Mouse (Mus musculus): Measurements from ENCODE around the gene Morn4.

Morn4 gene

DNA sequence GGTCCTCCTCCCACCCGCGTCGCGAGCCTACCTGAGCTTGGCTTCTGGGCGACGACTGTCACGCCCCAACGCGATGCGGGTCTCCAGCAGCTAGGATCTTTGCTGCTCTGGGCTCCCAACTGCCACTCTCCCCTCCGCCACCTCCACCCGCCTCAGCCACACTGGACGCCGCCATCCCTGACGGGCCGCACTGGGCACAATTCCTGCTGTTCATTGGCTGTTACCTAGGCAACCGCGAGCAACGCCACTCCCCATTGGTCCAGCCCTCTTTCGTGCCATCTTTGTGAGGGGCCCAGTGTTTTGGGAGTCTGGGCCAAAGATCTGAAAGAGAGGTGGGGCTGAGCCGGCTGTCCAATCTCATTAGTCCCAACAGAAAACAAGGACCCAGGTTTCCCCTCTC is at the start of gene Morn4:
Gene Morn4, minus strand, starts transcription at position 192 of the 400 bp plus-strand sequence.
- DNase-seq (ENCODE audit: low spot score) = peak; percentile 82

GRCm38 (mm10) chr19:42135070-42135469 is 48.9 kb upstream of the Morn4 start:
- DNase-seq (ENCODE audit: low spot score) = no peak

GRCm38 (mm10) chr19:42131101-42131500 is 44.9 kb upstream of the Morn4 start:
- DNase-seq (ENCODE audit: low spot score) = peak; percentile 26

DNA sequence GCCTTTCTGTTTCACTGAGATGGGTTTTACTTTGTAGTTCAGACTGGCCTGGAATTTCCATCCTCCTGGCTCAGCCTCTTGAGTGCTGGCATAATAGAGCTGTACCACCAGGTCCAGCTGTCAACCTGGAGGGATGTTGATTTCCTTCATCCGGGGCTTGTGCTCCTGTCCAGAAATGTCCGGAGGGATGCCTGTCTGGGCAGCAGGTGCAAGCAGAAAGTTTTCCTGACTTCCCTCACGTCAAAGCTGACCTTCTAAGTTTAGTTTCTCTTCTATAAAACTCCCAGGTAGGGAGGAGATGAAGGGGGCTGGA is 44.1 kb upstream of the Morn4 start:
- DNase-seq (ENCODE audit: low spot score) = no peak

GRCm38 (mm10) chr19:42129509-42130293 is 43.5 kb upstream of the Morn4 start:
- DNase-seq (ENCODE audit: low spot score) = no peak

DNA sequence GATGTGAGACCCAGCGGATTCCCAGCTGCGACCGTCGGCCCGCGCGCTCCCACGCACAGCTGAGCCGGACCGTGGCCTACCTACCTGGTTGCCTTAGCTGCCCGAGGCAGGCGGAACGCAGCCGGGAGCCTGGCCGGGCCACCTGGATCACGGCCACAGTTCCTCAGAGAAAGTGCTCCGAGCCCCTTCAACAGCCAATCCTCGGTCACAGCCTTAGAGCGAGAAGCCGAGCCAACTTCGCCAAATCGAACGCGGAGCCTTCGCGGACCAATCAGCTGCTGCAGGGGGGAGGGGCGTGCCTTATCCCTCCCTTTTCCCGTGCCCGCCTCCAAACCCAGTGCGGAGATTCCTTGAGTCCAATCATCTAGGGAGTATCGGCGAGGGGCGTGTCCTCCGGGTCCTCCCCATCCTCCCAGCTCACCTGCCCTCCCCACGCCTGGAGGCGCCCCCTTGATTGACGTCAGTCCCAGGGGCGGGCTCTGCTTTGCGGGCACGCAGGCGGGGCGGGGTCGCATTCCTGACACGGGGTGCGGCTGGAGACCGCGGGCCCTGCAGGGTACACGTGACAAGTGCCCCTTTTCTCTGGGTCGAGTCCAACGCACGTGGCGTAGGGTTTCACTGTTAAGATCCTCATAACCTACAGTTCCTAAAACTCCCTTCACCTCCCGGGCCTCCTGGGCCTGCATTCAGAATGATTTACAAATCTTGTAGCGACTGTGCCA is 42.8 kb upstream of the Morn4 start, which contains the start of gene Avpi1:
Gene Avpi1, minus strand, starts transcription at position 273 of the 722 bp plus-strand sequence.
- peak; percentile 99 for DNase-seq (ENCODE audit: low spot score)

GRCm38 (mm10) chr19:42128052-42128740 is 42.0 kb upstream of the Morn4 start:
- DNase-seq (ENCODE audit: low spot score) = peak; percentile 31

DNA sequence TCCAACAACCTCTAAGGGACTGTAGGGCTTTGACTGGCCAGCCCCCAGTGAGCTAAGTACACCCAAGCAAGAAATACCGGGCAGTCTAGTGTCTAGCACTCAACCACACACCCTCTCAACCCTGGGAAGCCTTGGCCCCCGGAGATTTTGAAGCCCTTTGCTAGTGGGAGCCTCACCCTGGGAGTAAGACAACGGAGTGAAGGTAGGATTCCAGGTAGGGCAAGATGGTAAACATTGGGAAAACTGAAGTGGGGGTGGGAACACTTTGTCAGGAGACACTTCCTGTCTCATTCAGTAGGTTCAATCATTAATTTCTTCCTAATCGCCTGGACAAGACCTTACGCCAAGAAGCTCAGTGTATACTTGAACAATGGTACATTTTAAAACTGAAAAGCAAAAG is 40.9 kb upstream of the Morn4 start:
- no peak for DNase-seq (ENCODE audit: low spot score)

GRCm38 (mm10) chr19:42126219-42126605 is 40.1 kb upstream of the Morn4 start:
- DNase-seq (ENCODE audit: low spot score) = no peak

GRCm38 (mm10) chr19:42125501-42126218 is 39.5 kb upstream of the Morn4 start:
- no peak for DNase-seq (ENCODE audit: low spot score)

DNA sequence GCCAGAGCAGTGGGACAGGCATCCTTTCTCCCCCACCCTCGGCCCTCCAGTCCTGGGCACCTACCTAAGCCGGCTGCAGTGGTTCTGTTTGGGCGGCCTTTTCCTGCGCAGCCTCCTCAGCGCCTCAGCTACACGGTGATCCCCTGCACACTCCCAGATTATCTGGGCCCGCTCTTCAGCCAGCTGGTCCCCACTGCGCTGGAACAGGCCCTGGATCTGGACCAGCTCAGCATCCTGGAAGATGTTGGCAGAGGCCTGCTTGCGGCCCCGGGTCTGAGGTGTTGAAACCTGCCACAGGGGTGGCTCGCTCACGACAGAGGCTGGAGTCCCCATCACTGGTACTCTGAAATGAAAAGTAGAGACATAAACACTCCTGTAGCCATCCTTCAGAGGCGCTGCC is 38.5 kb upstream of the Morn4 start:
- no peak for DNase-seq (ENCODE audit: low spot score)

GRCm38 (mm10) chr19:42120451-42120850 is 34.3 kb upstream of the Morn4 start:
- DNase-seq (ENCODE audit: low spot score) = no peak

DNA sequence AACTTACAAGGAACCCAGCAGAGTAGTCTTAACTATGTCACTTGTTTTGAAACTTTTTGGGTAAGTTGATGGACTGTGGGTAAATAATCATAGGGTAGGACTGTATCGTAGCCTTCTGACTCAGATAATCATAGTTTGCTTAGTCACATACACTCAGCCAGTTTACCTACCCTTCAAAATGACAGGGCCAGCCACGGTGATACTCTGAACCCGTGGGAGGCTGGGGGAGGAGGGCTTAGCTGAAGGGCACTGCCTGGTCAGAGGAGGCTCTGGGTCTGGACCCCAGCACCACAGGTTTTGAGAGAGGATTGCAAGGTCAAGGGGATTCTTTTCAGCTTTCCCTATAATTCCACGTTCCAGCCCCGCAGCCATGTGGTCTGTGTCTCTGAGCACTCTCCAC is 32.4 kb upstream of the Morn4 start:
- DNase-seq (ENCODE audit: low spot score) = no peak

DNA sequence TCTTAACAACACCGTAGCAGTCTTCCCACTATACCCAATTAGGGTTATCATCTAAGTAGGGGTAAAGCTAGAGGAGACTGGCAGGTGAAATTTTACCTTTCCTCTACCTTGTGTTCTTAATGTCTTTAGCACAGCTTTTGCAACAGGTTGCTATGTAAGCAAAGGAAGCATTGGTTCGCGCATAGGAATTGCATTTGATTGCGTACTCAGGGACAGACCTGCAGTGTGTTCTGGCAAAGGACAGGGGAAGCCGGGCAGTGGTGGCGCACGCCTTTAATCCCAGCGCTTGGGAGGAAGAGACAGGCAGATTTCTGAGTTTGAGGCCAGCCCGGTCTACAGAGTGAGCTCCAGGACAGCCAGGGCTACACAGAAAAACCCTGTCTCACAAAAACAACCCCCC is 32.0 kb upstream of the Morn4 start:
- no peak for DNase-seq (ENCODE audit: low spot score)

DNA sequence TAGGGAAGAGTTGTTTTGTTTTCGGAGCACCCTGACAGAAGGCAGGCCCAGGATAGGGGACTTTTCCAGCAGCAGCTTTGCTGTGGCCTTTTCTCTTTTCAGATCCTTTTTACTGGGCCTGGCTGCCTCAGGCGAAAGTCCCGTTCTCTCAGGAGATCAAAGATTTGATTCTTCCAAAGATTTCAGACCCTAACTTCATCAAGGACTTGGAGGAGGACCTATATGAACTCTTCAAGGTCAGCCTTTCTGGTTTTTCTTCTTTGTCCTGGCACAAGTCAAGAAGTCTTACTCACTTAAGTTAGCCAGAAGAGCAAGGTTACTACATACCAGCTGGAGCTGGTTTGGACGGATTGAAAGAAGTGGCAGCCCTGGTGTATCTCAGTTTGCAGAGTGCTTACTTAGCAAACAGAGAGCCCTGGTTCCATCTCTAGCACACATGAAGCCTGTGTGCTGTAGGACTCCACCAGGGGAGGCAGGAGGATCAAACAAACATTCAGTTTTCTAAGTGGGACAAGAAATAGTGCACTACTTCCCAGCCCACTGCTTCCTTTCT is 29.7 kb upstream of the Morn4 start:
- DNase-seq (ENCODE audit: low spot score) = no peak

- DNase-seq (ENCODE audit: low spot score) = no peak
These were observed 18.5 kb upstream of the Morn4 start for GRCm38 (mm10) chr19:42104681-42105080.

- DNase-seq (ENCODE audit: low spot score) = no peak
These were observed 13.2 kb upstream of the Morn4 start for GRCm38 (mm10) chr19:42099406-42099805.

DNA sequence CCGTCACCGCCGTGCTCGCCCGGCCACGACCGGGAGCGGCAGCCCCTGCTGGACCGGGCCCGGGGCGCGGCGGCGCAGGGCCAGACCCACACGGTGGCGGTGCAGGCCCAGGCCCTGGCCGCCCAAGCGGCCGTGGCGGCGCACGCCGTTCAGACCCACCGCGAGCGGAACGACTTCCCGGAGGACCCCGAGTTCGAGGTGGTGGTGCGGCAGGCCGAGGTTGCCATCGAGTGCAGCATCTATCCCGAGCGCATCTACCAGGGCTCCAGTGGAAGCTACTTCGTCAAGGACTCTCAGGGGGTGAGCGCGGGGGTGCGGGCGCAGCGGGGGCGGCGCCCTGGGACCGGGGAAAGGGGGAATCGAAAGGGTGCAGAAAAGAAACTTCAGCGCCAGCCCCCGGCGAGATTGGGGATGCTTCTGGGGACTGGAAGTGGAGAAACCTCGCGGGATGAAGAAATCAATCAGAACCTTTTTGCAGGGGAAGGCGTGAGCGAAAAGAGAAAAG is 4.5 kb upstream of the Morn4 start:
- DNase-seq (ENCODE audit: low spot score) = peak; percentile 16

- peak; percentile 99 for DNase-seq (ENCODE audit: low spot score)
These were observed 3.8 kb upstream of the Morn4 start, which contains the start of gene Pi4k2a for GRCm38 (mm10) chr19:42089748-42090595. Gene Pi4k2a (plus strand): TSS chr19:42090470.

- DNase-seq (ENCODE audit: low spot score) = peak; percentile 53
These were observed 3.1 kb upstream of the Morn4 start for GRCm38 (mm10) chr19:42089103-42089747.

Measured in urinary bladder, postnatal 14 days (tissue).